ENCODE assay signal across 19 mouse cellular contexts in the genomic region with DNA sequence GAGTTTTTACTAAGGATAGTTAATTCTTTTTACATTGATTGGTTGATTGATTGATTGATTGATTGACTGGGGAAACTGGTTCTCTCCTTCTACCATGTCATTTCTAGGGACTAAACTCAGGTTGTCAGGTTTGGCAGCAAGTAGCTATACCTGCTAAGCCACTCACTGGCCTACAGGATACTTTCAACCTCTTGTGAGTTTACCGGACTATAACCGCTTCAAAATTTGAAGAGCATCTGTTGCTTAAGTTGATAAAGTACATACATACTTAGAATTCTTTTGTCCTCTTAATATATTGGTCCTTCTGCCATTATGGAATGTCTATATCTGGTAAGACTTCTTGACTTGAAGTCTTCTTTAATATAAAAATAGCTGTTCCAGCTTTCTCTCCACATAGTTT.
"Had no signal": no experiment of that assay in that cellular context is flagged by ENCODE, and none has a peak within 500 bp of the region (broad histone marks: within the 10 kb centered on the region; RNA-seq: fewer than 3 reads in every experiment).

No protein-coding gene starts in this region.

- DNase-seq: lung, adult 18-20 months; lung, embryonic 14.5 days; lung, postnatal 4 days; midbrain, embryonic 14.5 days; retina, postnatal 1 day; right cerebral cortex, adult 18-20 months; right cerebral cortex, postnatal 25 days; right cerebral cortex, postnatal 4 days; spleen, adult 18-20 months; thymus, adult 18-20 months; thymus, postnatal 14 days; thymus, postnatal 36 days had no signal

- H3K27me3 ChIP-seq: midbrain, embryonic 12.5 days; neural tube, embryonic 13.5 days; neural tube, embryonic 15.5 days had no signal

- H3K9me3 ChIP-seq: midbrain, embryonic 10.5 days; midbrain, embryonic 12.5 days; neural tube, embryonic 13.5 days; neural tube, embryonic 15.5 days had no signal

- H3K4me3 ChIP-seq: midbrain, embryonic 10.5 days; midbrain, embryonic 12.5 days; myocyte; neural tube, embryonic 13.5 days; neural tube, embryonic 15.5 days had no signal

- H3K4me1 ChIP-seq: midbrain, embryonic 12.5 days had no signal

- H3K27ac ChIP-seq: liver, embryonic 14.5 days; midbrain, embryonic 10.5 days; midbrain, embryonic 12.5 days; neural tube, embryonic 15.5 days had no signal

- ATAC-seq: midbrain, embryonic 16.5 days had no signal

- H3K9ac ChIP-seq: liver, embryonic 14.5 days; lung, embryonic 14.5 days; midbrain, embryonic 12.5 days; neural tube, embryonic 13.5 days; neural tube, embryonic 15.5 days had no signal

- H3K36me3 ChIP-seq: midbrain, embryonic 10.5 days; midbrain, embryonic 12.5 days; neural tube, embryonic 13.5 days; neural tube, embryonic 15.5 days had no signal

- H3K4me2 ChIP-seq: lung, embryonic 14.5 days; midbrain, embryonic 12.5 days; neural tube, embryonic 13.5 days; neural tube, embryonic 15.5 days had no signal
